Mouse (Mus musculus) kidney, adult 2 months (tissue): ENCODE measurements at regions not wholly inside any gene's neighbourhood (a gene's known extent, or its start where the extent isn't known, plus 50 kb on each side); places are given as distances from the start of the nearest gene placed in this dataset.

Source experiments
- CTCF ChIP-seq: fragments of 200-500 bp; conservative IDR thresholded peaks from 2 replicates; pipeline ENCODE4 v1.5.1; 2011; ENCODE audit warnings: low read depth, mild to moderate bottlenecking, control low read depth, low read length, moderate library complexity, mixed read lengths; ENCODE audit not compliant: insufficient read depth, insufficient read length
- POLR2A ChIP-seq: fragments of 200-500 bp; IDR thresholded peaks from one replicate; pipeline ENCODE4 v1.6.1; 2011; ENCODE audit warnings: low read depth, low read length, control low read depth

DNA sequence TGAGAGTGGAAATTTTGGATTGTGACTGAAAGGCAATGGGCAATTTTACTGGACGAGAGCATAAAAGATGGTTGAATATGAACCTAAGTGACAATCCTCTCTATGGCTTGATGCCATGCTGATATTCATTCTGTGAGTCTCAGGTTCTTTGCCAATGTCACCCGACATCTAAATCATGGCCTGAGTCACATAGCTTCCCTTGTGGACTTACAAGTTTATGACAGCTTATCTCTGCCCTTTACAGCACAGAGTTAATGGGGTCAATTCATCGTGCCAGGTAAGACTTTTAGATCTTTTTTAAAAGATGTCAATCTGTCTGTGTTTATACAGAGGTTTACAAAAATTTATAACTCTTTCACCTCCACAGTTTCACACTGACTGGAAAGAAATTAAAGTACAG is 641.2 kb downstream of the Grxcr1 start:
- TF ChIP-seq CTCF: no peak
- no peak for TF ChIP-seq POLR2A
